Mouse (Mus musculus) ovary, adult 2 months (tissue): Measurements from ENCODE around the gene Olfr1015. TPM values are rescaled to one million over a fixed set of nuclear protein-coding genes. Genes with fewer than 3 reads are reported as not detected.

ENCODE experiments used
- polyA plus RNA-seq: library from polyadenylated mRNA; depleted of rRNA; stranded (reverse); fragments of >200 nt; gene quantifications from 2 replicates; pipeline ENCODE4 v1.2.3, GENCODE M21; 2012; rRNA removed

Gene Olfr1015
- polyA plus RNA-seq, result not detected in 2 replicates

DNA sequence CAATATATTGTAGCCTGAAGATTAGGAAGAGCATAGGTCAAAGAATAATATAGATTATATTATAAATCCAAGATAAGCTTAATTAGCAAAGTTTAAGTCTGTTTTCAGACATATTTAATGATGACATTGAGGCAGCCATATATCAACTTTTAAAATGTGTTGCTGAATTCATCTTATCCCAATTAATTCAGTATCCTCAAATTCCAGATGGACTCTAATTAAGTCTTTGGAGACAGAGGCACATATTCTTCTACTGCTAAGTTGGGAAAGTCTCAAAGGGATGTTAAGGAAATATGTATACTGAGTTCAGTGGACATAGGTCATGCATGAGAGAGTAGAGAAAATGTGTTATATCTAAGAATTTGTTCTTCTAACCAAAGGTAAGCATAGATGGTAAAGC, at the start of gene Olfr1015:
TSS of gene Olfr1015 (plus strand) at position 301 of the 400 bp plus-strand sequence.

DNA sequence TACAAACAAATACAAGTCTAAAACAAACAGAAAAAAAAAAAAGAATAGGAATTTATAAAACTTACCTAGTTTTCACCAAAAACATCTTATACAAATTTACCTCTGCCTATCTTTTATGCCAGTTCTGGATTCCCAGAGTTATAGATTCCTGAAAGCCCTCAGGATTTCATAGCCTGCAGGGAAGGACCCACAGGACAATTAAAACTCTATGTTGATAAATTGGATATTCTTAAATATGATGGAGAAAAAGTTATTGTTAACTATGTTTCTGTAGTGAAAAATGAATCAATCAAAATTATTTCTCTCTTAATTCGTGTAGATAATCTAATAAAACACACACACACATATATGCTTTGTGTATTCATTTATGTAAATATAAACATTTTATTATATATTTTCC, 19.2 kb upstream of the Olfr1015 start, which contains the start of gene Olfr1012:
TSS of gene Olfr1012 (minus strand) at position 101 of the 400 bp plus-strand sequence.

DNA sequence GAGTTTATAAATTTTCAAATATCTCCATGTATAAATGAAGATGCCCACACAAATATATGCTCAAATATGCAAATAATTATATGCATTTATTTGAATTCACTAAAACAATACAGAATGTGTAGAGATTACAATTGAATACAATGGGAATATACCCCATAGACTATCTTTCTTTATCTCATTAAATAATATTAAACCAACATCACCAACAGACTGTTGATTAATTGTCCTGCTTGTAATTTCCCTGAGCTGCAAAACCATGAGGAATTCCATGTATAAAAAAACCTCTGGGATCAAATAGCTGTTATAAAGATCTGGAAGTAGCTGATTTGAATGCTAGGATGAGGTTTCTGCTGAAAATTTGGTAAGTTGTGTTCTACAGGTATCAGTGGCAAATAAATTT, 15.0 kb upstream of the Olfr1015 start, which contains the start of gene Olfr1013:
TSS of gene Olfr1013 (plus strand) at position 301 of the 400 bp plus-strand sequence.

DNA sequence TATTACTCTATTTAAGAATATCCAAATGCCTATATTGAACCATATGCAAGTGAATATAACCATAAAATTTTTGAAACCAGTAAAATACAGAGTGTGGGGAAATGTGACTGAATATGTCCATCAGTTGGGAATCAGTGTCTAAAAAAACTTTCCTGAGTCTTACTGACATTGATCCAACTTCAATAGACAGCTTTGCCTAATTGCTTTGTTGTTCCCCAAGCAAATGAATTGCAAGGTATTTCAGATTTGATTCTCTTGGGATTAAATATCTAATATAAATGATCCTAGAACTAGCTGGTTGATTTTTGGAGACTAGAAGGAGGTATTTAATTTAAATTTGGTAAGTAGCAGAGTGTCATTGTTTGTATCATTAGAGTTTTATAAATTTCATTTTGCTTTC, 9.4 kb upstream of the Olfr1015 start, which contains the start of gene Olfr1014:
TSS of gene Olfr1014 (plus strand) at position 301 of the 400 bp plus-strand sequence.

DNA sequence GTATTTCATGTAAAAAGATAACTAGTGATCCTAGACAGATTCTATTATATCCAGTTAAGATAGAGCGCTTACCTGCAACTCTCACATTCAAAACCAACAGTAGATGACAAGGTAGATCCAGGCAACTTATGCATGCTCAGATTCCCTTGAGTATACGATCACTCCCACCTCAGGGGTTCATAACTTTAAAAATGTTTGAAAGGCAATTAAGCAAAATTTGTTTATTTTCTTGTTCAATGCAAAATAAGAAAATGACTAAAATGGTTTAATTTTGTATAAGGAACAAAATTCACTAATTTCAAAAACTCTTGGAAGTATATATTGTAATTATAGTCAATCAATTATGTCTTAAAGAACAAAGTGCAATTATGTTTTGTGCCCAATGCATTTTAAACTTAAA, 20.6 kb downstream of the Olfr1015 start, which contains the start of gene Olfr1016:
TSS of gene Olfr1016 (minus strand) at position 101 of the 400 bp plus-strand sequence.

DNA sequence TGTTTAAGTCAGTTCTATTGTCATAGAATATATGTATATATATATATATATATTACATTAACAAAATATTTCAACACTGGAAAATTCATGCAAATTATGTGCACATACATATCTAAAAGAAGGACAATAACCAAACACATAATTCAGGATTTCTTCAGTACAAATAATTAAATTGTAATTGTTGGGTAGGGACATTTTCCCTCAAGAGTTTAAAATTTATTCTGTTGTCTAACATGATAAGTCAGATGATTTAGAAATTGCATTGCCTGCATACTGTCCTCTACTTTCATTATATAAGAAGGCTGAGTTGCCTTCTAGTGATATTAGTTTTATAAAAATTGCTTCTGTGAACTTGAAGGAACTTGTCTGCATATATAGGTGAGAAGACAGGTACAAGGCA, 36.4 kb downstream of the Olfr1015 start, which contains the start of gene Olfr1018:
TSS of gene Olfr1018 (plus strand) at position 301 of the 400 bp plus-strand sequence.

Other genes starting within 250 kb of the Olfr1015 start
- not detected in 2 replicates for gene Olfr996, start 202.8 kb upstream of the Olfr1015 start, polyA plus RNA-seq
- not detected in 2 replicates for gene Olfr998, start 193.1 kb upstream of the Olfr1015 start, polyA plus RNA-seq
- gene Olfr1000, start 170.1 kb upstream of the Olfr1015 start, polyA plus RNA-seq, result not detected in 2 replicates
- gene Olfr1002, start 131.3 kb upstream of the Olfr1015 start, polyA plus RNA-seq, result not detected in 2 replicates
- gene Olfr154, start 117.6 kb upstream of the Olfr1015 start, polyA plus RNA-seq, result not detected in 2 replicates
- gene Olfr1006, start 103.2 kb upstream of the Olfr1015 start, polyA plus RNA-seq, result not detected in 2 replicates
- gene Olfr1008, start 92.6 kb upstream of the Olfr1015 start, polyA plus RNA-seq, result not detected in 2 replicates
- not detected in 2 replicates for gene Olfr1009, start 66.6 kb upstream of the Olfr1015 start, polyA plus RNA-seq
- gene Olfr1012, start 19.3 kb upstream of the Olfr1015 start, polyA plus RNA-seq, result not detected in 2 replicates
- not detected in 2 replicates for gene Olfr1013, start 14.9 kb upstream of the Olfr1015 start, polyA plus RNA-seq
- not detected in 2 replicates for gene Olfr1014, start 9.3 kb upstream of the Olfr1015 start, polyA plus RNA-seq
- gene Olfr1016, start 20.5 kb downstream of the Olfr1015 start, polyA plus RNA-seq, result not detected in 2 replicates
- gene Olfr1018, start 36.5 kb downstream of the Olfr1015 start, polyA plus RNA-seq, result not detected in 2 replicates
- gene Olfr1019, start 63.5 kb downstream of the Olfr1015 start, polyA plus RNA-seq, result not detected in 2 replicates
- not detected in 2 replicates for gene Olfr1020, start 65.0 kb downstream of the Olfr1015 start, polyA plus RNA-seq
- gene Olfr1022, start 86.6 kb downstream of the Olfr1015 start, polyA plus RNA-seq, result not detected in 2 replicates
- gene Olfr1023, start 103.6 kb downstream of the Olfr1015 start, polyA plus RNA-seq, result not detected in 2 replicates
- gene Olfr1024, start 123.0 kb downstream of the Olfr1015 start, polyA plus RNA-seq, result not detected in 2 replicates
- gene Olfr1025-ps1, start 133.2 kb downstream of the Olfr1015 start, polyA plus RNA-seq, result not detected in 2 replicates
- gene Olfr1026, start 139.5 kb downstream of the Olfr1015 start, polyA plus RNA-seq, result not detected in 2 replicates
- not detected in 2 replicates for gene Olfr1028, start 168.4 kb downstream of the Olfr1015 start, polyA plus RNA-seq
- gene Olfr1029, start 191.9 kb downstream of the Olfr1015 start, polyA plus RNA-seq, result 0.29 and 0.58 TPM in 2 replicates
- 0.03 and 0.05 TPM in 2 replicates for gene Olfr1030, start 197.3 kb downstream of the Olfr1015 start, polyA plus RNA-seq
- gene Olfr1031, start 208.3 kb downstream of the Olfr1015 start, polyA plus RNA-seq, result not detected in 2 replicates
- not detected in 2 replicates for gene Olfr1032, start 223.5 kb downstream of the Olfr1015 start, polyA plus RNA-seq
- 1.4 and 1.5 TPM in 2 replicates for gene Olfr1033, start 238.6 kb downstream of the Olfr1015 start, polyA plus RNA-seq